Mouse (Mus musculus) 416B (cell line): ENCODE results near the gene Keg1.
"Not testable (repeated sequence)": the region's sequence is repeated elsewhere in the genome, so short reads cannot be mapped to it uniquely, and the experiment has no call there.

ENCODE experiments used
- DNase-seq: peaks from one replicate; pipeline ENCODE4 v3.0.0; 2011; ENCODE audit warnings: low read depth

Keg1 gene

DNA sequence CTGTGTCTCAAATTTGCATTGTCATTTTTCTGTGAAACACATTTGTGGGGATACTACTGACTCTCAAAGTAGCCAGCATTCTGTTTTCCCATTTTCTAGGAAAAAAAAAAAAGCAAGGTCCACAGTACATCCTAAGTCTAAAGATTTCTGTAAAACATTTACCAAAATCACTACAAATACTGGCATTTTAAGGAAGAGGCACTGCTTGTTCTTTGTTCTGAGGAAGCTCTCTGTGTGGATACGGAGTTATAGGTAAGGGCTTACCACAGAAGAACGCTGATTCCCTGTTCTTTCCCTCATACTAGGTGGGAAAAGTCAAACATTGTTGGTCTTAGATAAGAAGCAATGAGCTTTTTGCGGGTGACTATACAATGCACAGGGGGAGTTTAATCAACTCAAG lies at the start of gene Keg1:
Keg1 (plus strand) TSS at position 197 of the 400 bp plus-strand sequence.
- no peak for DNase-seq

DNA sequence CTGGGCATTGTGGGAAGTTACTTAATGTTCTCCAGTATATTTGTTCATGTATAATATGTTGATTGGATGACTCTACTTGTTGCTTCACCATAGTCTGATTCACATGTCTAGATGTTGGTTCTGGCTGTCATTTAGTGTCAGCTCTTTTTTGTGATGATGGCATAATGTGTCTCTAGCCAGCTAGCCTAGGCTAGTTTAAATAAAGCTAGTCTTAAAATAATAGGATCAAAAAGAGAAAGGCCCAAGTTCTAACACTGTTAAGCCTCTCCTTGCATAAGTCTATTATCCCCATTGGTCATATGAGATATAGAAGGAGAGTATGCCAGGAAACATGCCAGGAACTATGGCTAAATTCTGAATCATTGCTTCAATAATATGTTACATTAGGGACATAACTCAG lies 46.1 kb upstream of the Keg1 start:
- DNase-seq, result no peak

DNA sequence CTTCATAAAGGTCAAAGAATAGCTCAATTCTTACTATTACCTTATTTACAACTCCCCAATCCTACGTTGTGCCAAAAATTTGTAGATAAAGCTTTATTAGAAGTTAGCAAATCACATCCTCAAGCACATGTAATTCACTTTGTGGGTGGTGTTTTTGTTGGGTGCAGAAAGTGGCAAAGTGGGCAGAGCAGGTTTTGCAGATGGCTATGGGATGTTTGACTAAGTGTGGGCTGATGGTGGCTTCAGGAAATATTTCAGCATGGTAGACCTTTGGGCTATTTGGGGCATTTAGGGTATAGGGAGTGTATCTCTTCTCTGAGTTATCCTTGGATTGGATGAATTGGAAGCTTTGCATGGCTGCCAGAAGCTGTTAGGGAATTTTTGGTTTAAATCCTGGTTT lies 29.4 kb upstream of the Keg1 start:
- no peak for DNase-seq

DNA sequence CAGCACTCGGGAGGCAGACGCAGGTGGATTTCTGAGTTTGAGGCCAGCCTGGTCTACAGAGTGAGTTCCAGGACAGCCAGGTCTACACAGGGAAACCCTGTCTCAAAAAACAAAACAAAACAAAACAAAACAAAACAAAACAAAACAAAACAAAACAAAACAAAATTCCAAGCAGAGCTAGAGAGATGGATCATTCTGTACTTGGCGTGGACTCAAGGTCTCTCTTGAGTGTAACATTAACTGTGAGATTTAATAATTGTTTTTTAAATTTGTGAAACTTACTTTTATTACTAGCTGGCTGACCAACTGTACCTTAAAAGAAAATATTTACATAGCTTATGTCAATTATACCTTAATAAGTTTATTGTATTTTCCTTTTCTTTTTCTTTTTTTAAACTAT lies 27.0 kb upstream of the Keg1 start:
- not testable (repeated sequence) for DNase-seq

DNA sequence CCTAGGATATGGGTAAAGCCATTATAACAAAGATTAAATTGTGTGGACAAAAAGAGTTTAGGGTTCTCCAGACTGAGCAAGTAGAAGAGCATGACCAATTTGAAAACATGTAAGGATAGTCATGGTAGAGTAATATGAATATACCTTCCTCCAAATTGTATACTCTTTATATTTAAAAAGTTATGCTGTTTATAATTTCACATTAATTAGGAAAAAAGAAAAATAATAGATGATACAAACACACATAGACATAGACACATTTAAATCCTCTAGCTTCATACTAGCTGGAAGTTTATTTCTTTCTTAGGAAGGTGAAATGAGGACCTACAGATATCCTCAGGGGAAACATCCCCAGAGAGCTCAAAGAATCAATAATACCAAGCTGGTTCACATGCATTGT lies 25.4 kb upstream of the Keg1 start, which contains the start of gene Olfr1442:
Olfr1442 (plus strand) TSS at position 301 of the 400 bp plus-strand sequence.
- DNase-seq, result no peak

DNA sequence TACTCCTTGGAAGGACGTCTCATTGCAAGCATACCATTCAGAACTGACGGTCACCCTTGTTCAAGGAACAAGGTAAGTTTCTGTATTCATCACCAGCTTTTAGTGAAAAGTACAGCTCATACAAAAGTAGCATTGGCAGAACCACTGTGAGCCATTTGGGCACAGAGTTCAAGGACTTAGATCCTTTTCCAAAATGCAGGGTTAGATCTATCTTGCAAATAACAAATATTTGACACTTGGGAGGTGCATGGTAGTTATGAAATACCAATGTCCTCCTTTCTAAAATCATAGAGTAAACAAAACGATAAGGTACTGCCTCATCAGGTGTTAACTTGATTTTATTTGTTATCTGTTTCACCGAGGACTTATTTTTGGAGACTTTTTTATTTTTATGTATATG lies 24.5 kb upstream of the Keg1 start:
- no peak for DNase-seq

DNA sequence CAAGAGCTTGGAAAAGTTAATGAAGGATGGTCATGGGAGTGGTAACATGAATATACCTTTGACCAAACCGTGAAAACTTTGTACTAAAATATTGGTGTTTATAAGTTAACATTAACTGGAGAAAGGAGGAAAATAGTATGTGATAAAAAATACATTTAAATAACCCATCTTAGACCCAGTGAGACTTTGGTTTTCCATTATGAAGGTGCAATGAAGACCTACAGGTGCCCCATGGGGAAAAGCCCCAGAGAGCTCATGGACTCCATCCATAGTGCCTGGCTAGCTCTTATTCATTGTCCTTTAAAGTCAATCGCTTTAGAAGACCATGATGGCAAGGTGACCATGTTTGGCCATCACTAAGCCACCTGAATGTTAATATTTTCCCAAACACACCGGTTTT lies 17.8 kb upstream of the Keg1 start, which contains the start of gene Olfr1443:
Olfr1443 (plus strand) TSS at position 301 of the 400 bp plus-strand sequence.
- DNase-seq, result no peak

DNA sequence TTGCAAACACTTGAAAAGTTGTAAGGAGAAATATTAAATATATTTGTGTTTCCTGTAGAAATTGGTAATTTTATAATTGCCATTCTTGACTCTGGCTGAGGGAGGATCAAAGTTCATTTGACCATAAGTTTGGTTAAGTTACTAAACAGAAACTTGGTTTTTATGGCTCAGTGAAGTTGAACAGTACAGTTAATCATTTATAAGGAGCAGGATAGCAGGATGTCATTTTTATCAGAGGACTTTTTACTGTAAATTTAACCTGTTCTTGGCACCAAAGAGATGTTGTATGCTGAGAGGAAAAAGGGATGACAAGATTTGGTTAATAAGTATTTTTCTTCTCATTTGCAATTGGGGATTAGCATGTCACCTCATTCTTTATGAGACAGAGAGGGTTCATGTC lies 10.9 kb upstream of the Keg1 start:
- DNase-seq, result no peak

DNA sequence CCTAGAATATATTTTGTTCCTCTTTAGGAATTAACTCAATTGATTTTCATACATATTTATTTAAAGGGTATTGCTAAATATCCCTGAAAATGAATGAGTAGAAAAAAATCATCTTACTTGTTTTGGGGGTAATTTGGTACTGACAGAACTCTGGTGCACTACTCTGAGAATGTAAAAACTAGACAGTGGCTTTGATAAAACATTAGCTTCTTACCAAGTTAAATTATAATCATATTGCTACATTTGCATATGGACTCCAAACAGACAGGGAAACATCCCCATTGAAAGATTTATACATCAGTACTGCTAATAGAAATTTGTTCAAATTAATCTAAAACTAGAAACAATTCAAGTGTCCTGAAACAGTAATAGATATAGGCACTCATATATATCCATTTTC lies 10.4 kb upstream of the Keg1 start:
- no peak for DNase-seq

DNA sequence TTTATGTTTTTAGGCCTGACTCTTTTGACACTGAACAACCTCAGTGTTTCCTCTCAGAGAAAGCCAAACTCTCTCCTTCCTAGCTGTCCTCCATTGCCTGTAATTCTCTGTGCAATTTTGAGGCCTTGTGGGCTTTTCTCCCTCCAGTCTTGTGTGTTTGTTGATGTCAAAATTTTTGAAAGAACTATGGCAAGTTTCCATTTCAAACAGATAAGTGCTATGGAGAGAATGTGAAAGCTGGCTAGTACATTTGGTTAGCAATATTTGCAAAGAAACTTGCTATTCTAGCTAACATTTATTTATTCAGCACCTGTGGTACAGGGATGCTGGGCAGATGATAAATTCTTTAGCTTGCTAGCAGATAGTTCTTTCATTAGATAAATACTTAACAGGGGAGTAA lies 635 bp downstream of the Keg1 start:
- DNase-seq, result no peak

DNA sequence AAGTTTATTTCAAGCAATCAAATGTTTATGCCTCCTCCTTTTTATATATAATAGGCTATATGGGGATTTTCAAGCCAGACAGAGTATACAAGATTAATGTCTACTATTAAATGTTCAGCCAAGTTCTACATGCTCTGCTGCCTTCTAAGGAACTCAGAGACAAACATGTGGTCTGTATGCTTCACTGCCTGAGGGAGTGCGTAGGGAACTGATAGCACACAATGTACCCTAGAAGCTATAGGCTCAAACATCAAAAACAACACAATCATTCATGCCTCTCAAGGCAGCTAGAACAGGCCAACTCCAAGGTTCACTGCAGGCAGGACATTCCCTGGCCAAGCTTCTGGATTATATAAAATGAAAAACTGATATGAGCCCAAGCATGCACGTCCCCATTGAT lies 12.9 kb downstream of the Keg1 start:
- DNase-seq, result no peak

DNA sequence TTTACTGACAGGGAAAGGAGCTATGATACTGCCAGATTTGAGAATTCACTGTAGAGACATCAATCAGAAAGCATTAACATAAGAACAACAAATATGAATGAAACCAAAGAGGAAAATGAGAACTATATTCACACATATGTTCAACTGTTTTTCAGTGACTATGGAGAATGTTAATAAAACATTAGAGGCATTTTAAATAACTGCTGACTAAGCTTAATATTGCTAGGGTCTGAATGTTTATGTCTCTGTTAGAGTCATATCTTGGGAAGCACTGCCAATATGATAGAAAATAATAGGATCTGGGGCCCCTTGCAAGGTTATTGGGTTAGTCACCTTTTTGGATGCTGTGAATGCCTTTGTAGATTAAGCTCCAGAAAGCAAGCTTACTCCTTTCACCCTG lies 13.4 kb downstream of the Keg1 start:
- DNase-seq, result no peak

DNA sequence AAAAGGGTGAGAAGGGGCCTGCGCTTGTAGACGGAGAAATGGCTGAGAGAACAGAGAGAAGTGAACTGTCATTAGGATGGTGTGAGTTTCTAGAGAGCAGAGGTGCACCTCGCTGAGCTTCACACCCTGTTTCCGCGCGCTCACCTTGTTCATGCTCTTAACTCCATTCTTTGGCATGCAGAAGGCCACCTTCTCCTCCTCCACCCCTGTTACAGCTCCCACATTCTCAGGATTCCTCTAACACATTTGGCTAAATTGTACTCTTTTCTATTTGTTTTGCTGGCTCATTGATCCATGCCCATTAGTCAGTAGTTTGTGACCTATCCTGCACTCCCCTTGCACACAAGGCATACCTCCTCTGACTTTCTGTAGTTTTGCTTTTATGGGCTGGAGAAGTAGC lies 23.6 kb downstream of the Keg1 start:
- DNase-seq, result no peak

DNA sequence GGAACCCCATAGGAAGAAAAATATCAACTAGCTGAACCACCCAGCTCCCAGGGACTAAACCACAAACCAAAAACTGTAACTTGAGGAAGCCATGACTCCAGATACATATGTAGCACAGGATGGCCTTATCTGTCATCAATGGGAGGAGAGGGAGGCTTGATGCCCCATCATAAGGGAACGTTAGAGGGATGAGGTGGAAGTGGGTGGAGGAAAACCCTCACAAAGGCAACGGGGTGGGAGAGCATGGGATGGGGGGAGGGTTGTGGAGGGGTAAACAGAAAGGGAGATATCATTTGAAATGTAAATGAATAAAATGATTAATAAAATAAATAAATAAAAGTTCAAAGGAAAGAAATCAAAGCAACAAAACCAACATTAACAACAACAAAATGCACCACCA lies 24.9 kb downstream of the Keg1 start:
- peak; percentile 25 for DNase-seq

DNA sequence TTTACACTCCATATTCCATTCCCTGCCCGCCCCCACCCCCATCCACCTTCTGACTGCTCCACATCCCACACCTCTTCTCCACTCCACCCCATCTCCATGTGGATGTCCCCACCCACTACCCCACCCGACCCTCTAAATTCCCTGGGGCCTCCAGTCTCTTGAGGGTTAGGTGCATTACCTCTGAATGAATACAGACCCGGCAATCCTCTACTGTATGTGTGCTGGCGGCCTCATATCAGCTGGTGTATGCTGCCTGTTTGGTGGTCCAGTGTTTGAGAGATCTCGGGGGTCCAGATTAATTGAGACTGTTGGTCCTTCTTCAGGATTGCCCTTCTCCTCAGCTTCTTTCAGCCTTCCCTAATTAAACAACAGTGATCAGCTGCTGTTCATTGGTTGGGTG lies 25.3 kb downstream of the Keg1 start:
- DNase-seq, result not testable (repeated sequence)

DNA sequence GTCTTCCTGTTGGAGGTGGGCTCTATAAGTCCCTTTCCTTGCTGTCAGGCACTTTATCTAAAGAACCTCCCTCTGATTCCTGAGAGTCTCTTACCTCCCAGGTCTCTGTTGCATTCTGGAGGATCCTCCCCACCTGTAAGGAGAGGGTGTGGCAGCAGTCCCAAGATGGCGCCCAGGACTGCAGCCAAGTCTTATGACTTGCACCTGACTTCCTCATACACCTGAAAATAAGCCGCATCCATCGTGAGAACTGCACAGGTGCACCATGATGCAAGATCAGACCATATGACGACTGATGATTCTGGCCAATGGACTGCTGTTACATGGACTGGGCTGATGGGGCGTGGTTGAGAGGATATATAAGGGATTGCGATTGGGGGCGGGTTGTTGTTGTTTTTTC lies 26.0 kb downstream of the Keg1 start:
- not testable (repeated sequence) for DNase-seq

DNA sequence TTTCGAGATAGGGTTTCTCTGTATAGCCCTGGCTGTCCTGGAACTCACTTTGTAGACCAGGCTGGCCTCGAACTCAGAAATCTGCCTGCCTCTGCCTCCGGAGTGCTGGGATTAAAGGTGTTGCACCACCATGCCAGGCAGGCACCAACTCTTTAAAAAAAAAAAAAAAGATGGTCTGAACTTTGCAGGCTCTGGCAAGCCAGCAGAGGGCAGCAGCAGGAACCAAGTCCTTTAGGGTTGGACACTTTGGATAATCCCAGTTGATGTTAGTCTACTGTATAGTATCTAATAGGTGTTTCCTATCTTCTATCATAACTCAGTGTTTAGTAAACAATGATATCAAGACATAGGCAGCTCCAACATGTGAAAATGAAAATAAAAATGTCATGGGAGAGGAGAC lies 26.7 kb downstream of the Keg1 start:
- peak; percentile 46 for DNase-seq

DNA sequence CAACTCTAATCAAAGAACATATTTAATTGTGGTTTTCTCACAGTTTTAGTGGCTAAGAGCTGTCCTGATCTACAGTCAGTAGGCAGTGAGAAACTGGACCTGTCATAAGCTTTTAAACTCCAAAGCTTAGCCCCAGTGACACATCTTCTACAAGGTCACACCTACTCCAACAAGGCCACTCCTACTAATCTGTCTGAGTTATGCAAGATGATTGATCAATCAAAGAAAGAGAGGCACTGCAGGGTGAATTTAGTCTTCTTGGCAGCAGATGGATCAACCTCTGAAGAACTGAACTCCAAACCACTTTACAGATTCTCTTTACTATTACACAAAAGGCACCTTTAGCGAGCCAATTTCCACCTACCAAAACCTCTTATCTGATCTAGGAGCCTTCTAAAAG lies 30.3 kb downstream of the Keg1 start:
- no peak for DNase-seq

DNA sequence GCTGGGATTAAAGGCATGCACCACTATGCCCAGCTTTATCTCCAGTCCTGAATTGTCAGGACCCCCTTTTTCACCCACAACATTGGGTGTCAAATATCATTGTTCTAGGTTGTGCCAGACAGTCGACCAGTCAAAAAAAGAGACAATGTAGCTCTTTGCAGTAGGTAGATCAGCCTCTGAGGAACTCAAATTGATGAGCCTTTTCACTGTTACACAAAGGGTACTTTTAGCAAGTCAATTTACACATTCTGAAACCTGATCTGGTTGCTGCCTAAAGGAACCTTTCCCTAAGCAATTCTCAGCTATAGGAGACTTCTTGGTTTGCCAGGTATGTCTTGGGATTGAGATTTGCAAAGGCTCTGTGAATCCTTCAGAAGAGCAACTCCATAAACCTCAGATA lies 35.5 kb downstream of the Keg1 start:
- DNase-seq, result no peak

DNA sequence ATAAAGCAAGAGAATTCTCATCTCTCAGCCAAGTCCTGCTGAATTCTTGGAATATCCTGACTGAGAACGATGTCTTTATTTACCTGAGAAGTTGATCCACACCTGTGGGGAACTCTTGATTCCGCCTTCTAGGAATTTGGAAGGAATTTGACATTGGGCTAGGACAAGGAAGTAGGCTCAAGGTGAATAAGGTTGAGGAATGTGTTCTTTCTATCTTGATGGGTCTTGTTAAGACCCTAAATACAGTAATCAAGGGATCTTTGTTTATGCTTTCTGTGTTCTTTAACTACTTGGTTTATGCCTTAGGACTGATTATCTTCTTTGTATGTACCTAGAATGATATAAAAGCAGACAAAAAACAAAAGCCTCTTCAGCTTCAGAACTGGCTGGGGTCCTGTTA lies 36.4 kb downstream of the Keg1 start:
- DNase-seq, result no peak

DNA sequence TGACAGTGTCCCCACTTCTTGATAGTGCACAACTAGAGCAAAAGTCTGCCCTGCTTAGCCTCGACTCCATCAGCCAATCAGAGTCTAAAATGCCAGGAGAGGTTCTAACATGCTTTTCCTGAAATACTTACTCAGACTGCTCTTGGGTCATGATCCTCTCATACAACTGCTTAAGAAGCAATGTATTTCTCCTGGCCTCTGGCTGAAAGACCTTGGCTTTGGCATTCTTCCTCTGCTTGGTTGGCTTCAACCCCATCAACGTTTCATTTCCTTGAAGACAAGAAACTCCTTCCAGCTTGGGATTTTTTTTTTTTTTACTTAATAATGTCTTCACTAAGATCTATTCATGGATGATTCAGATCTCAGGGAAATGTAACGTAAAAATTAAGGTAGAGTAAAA lies 60.7 kb downstream of the Keg1 start:
- DNase-seq, result no peak

DNA sequence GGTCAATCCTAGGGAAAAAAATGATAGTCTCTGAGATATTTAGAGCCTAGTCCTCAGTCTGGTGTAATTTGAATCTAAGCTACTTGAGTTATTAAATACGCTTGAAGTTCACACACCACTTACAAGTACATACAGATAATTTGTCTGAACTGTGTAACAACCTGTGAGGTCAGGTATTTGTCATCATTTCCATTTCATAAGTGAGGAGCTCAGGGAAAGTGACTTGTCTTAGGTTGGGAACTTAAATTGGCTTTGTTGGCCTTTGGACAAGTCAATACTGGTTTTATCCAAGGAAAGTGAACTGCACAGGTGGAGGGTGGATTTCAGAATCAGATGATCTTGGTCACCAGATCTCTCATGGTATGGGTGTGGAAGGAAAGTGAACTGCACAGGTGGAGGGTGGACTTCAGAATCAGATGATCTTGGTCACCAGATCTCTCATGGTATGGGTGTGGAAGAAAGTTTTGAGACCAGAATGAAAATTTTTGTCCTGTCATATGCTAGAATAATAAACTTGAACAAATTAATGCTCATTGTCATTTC lies 63.4 kb downstream of the Keg1 start:
- no peak for DNase-seq

DNA sequence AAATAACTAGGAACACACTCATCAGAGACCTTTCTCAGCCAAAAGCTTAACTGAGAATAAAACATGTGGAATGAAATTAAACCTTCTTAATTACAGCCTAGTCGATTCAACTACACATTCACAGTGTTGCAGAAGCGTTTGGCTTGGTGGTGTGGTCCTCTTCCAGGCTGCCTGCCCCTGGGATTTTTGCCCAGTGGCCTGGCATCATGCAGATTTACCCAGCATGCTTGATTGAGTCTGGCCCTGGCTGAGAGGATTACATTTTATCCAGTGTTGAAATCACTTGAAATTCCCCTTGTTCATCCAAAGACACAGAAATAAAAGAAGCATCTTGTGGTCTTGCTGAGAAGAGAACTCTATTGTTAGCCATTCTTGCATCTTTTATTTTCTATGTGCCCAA lies 64.1 kb downstream of the Keg1 start:
- DNase-seq, result no peak

DNA sequence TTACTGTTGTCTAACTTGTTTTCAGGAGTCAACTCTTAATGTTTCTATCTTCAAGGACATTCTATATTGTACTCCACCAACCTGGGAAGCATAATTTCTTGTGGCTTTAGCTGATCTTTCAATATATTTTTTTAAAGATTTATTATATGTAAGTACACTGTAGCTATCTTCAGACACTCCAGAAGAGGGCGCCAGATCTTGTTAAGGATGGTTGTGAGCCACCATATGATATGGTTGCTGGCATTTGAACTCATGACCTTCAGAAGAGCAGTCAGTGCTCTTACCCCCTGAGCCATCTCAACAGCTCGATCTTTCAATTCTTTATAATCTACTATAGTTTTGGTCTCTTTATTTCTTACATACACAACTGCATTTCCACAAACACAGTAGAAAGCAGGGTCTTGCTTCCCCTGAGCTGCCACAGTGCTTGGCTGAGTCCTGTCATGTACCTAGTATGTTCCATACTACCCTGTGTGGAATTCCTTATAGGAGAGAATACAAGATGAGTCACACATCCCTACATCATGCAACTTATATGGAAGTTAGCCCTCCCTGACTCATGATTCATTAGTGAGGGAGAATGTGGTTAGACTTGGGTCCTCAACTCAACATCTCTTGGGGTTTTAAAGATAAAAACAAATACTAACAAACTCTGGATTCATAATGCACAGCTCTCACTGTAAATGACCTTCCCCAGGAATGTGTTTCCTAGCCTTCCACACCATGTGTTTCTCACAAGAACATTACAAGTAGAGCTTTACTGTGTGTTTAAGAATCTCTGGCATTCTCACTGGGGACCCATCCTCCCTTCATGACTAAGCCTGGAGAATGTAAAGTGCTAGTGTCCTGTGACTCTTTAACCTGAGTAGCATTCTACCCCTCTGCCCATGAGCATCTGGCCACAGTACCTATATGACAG lies 66.9 kb downstream of the Keg1 start:
- peak; percentile 47 for DNase-seq
